Mouse (Mus musculus) CH12.LX (cell line): Measurements from ENCODE around the gene Fbxw10. TPM values are rescaled to one million over a fixed set of nuclear protein-coding genes. Genes with fewer than 3 reads are reported as not detected.

Source experiments
- DNase-seq: peaks from one replicate; pipeline ENCODE4 v3.0.0-alpha.2; 2013; ENCODE audit errors: extremely low read depth
- H3K27ac ChIP-seq: 2 replicates; pipeline ENCODE4 v1.5.1; 2012; ENCODE audit warnings: low read depth, mild to moderate bottlenecking, control low read depth, moderate library complexity; ENCODE audit not compliant: insufficient read depth
- H3K27me3 ChIP-seq: replicated peaks from 2 replicates; pipeline ENCODE3; 2012; ENCODE audit warnings: inconsistent platforms
- H3K36me3 ChIP-seq, 2 experiments: replicated peaks in 1 of 2; 2 replicates each; pipeline versions ENCODE3 to v1.6.1; 2012; ENCODE audit warnings: inconsistent platforms in 1 of 2, low read length in 1 of 2, mild to moderate bottlenecking in 1 of 2, mixed read lengths in 1 of 2, moderate library complexity in 1 of 2; ENCODE audit not compliant: control insufficient read depth in 1 of 2, insufficient read depth in 1 of 2
- H3K4me1 ChIP-seq, 2 experiments: 2 replicates each; pipeline ENCODE4 v1.6.1; 2012; ENCODE audit warnings: inconsistent platforms in 1 of 2, moderate library complexity in 1 of 2; ENCODE audit not compliant: insufficient read depth in 2 of 2, control insufficient read depth in 1 of 2
- H3K4me2 ChIP-seq: 2 replicates; pipeline ENCODE4 v1.6.1; 2012; ENCODE audit warnings: low read depth, mild to moderate bottlenecking, control low read depth; ENCODE audit not compliant: poor library complexity, insufficient read depth, severe bottlenecking
- H3K4me3 ChIP-seq, 3 experiments: fragments of 150-350 bp in 1 of 3; sonication (generic) in 1 of 3; replicated peaks in 1 of 3; 2 replicates each; pipeline versions ENCODE3 to v1.5.1; 2011 to 2012; ENCODE audit warnings: low read depth in 2 of 3, low read length in 2 of 3, mild to moderate bottlenecking in 2 of 3, moderate library complexity in 2 of 3, control low read depth in 1 of 3, improper control_type of control experiment in 1 of 3, inconsistent platforms in 1 of 3, mixed read lengths in 1 of 3; ENCODE audit not compliant: poor library complexity in 1 of 3
- H3K79me2 ChIP-seq: replicated peaks from 2 replicates; pipeline ENCODE4 v1.6.1; 2012; ENCODE audit warnings: mild to moderate bottlenecking, moderate library complexity; ENCODE audit not compliant: control insufficient read depth, poor library complexity, insufficient read depth, severe bottlenecking; ENCODE audit errors: extremely low read depth
- H3K9ac ChIP-seq: 2 replicates; pipeline ENCODE4 v1.6.1; 2012; ENCODE audit warnings: low read depth, mild to moderate bottlenecking, control low read depth, moderate library complexity; ENCODE audit not compliant: insufficient read depth
- H3K9me3 ChIP-seq: replicated peaks from 2 replicates; pipeline ENCODE3; 2012; ENCODE audit warnings: low read length, inconsistent platforms, mixed read lengths
- BHLHE40 ChIP-seq: IDR thresholded peaks from 2 replicates; pipeline ENCODE4 v1.6.1; 2011; ENCODE audit warnings: mild to moderate bottlenecking, low read depth, low read length, improper control_type of control experiment
- CHD1 ChIP-seq: IDR thresholded peaks from 2 replicates; pipeline ENCODE4 v1.6.1; 2012; ENCODE audit warnings: low read depth, low read length, improper control_type of control experiment, inconsistent platforms
- CHD2 ChIP-seq: IDR thresholded peaks from 2 replicates; pipeline ENCODE4 v1.6.1; 2011; ENCODE audit warnings: low read length, improper control_type of control experiment
- CTCF ChIP-seq, 2 experiments: IDR thresholded peaks in 1 of 2; conservative IDR thresholded peaks in 1 of 2; 2 replicates each; pipeline ENCODE4 v1.5.1; 2011 to 2012; ENCODE audit warnings: low read depth in 2 of 2, low read length in 2 of 2, improper control_type of control experiment in 1 of 2, inconsistent platforms in 1 of 2, mild to moderate bottlenecking in 1 of 2, moderate library complexity in 1 of 2
- EP300 ChIP-seq: IDR thresholded peaks from 2 replicates; pipeline ENCODE4 v1.6.1; 2011; ENCODE audit warnings: low read length, improper control_type of control experiment
- ETS1 ChIP-seq: conservative IDR thresholded peaks from 2 replicates; pipeline ENCODE4 v1.6.1; 2012; ENCODE audit warnings: low read depth, mild to moderate bottlenecking, inconsistent platforms, low read length, improper control_type of control experiment, moderate library complexity
- GABPA ChIP-seq: IDR thresholded peaks from 2 replicates; pipeline ENCODE4 v1.6.1; 2012; ENCODE audit warnings: low read depth, low read length, improper control_type of control experiment, inconsistent platforms; ENCODE audit not compliant: insufficient replicate concordance
- JUND ChIP-seq: conservative IDR thresholded peaks from 2 replicates; pipeline ENCODE4 v1.6.1; 2011; ENCODE audit warnings: low read depth, low read length, improper control_type of control experiment
- KAT2A ChIP-seq: IDR thresholded peaks from 2 replicates; pipeline ENCODE4 v1.6.1; 2012; ENCODE audit warnings: low read length, improper control_type of control experiment, inconsistent platforms; ENCODE audit not compliant: insufficient replicate concordance
- MAX ChIP-seq: IDR thresholded peaks from 2 replicates; pipeline ENCODE4 v1.6.1; 2011; ENCODE audit warnings: low read length, improper control_type of control experiment
- MEF2A ChIP-seq: IDR thresholded peaks from 2 replicates; pipeline ENCODE4 v1.6.1; 2014; ENCODE audit warnings: low read depth, mild to moderate bottlenecking, inconsistent platforms, low read length, improper control_type of control experiment, borderline replicate concordance
- MYC ChIP-seq: IDR thresholded peaks from 2 replicates; pipeline ENCODE4 v1.6.1; 2011; ENCODE audit warnings: low read depth, mild to moderate bottlenecking, improper control_type of control experiment, low read length
- RAD21 ChIP-seq: IDR thresholded peaks from 2 replicates; pipeline ENCODE4 v1.6.1; 2011; ENCODE audit warnings: low read depth, mild to moderate bottlenecking, low read length, improper control_type of control experiment, moderate library complexity
- SIN3A ChIP-seq: IDR thresholded peaks from 2 replicates; pipeline ENCODE4 v1.6.1; 2012; ENCODE audit warnings: low read length, improper control_type of control experiment, inconsistent platforms
- SMC3 ChIP-seq: IDR thresholded peaks from 2 replicates; pipeline ENCODE4 v1.6.1; 2011; ENCODE audit warnings: low read depth, low read length, improper control_type of control experiment
- TBP ChIP-seq: conservative IDR thresholded peaks from 2 replicates; pipeline ENCODE4 v1.6.1; 2011; ENCODE audit warnings: low read depth, low read length, improper control_type of control experiment
- TCF12 ChIP-seq: IDR thresholded peaks from 2 replicates; pipeline ENCODE4 v1.6.1; 2014; ENCODE audit warnings: low read depth, mild to moderate bottlenecking, inconsistent platforms, low read length, improper control_type of control experiment
- UBTF ChIP-seq: IDR thresholded peaks from 2 replicates; pipeline ENCODE4 v1.6.1; 2012; ENCODE audit warnings: low read depth, mild to moderate bottlenecking, inconsistent platforms, low read length, improper control_type of control experiment, moderate library complexity
- ZC3H11A ChIP-seq: IDR thresholded peaks from 2 replicates; pipeline ENCODE4 v1.6.1; 2012; ENCODE audit warnings: low read depth, mild to moderate bottlenecking, inconsistent platforms, low read length, improper control_type of control experiment
- dilution Hi-C: fragments of 300-500 bp; cut with MboI; formaldehyde crosslinking; loops from 2 replicates; pipeline ENCODE4 v1.14.3; 2020; ENCODE audit warnings: low sequenced_read_pairs; ENCODE audit not compliant: extremely low pct_unique_long_range_greater_than_20kb, extremely low pct_ligation_motif_present
- in situ Hi-C: fragments of 300-500 bp; cut with MboI; formaldehyde crosslinking; loops from 3 replicates; pipeline ENCODE4 v1.14.3; 2019; ENCODE audit warnings: low sequenced_read_pairs, low pct_ligation_motif_present, low pct_unique_long_range_greater_than_20kb, mixed read lengths
- polyA plus RNA-seq: library from polyadenylated mRNA; unstranded; fragments of >175 nt; gene quantifications from 2 replicates; pipeline ENCODE4 v1.2.1, GENCODE M21; 2012; ENCODE audit warnings: low read depth; ENCODE audit not compliant: insufficient read length
- total RNA-seq, 2 experiments: library from RNA; depleted of rRNA; stranded (reverse); fragments of 300-350 nt in 1 of 2; fragments of >200 nt in 1 of 2; gene quantifications; 2 replicates each; pipeline ENCODE4 v1.2.3; 2012 to 2014

Gene Fbxw10
- total and polyA plus RNA-seq, 3 experiments: 0.59 to 1.4 (median 0.78) TPM

DNA sequence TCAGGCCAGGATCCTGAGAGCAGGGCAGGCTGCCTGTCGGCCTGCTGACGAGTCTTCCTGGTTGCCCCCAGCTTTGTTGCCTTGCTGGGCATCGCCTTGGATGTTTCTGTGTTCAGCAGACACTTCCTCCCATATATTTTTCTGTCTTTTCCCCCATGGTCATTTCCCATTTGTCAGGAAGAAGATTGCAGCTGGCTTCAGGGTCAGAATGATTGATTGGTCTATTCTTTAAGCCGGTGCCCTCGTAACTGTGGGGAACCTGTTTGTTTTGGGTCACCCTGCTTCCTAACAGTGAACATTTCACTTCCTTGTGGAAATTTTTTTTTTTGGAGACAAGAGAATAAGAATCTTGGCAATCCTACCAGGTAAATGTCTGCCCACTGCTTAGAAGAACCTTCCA is 38.5 kb downstream of the Fbxw10 start:
- peaks cover 54 to 86% of the 10 kb centered on the region in 2 experiments for H3K36me3 ChIP-seq
- in situ Hi-C loops: no loop called here

DNA sequence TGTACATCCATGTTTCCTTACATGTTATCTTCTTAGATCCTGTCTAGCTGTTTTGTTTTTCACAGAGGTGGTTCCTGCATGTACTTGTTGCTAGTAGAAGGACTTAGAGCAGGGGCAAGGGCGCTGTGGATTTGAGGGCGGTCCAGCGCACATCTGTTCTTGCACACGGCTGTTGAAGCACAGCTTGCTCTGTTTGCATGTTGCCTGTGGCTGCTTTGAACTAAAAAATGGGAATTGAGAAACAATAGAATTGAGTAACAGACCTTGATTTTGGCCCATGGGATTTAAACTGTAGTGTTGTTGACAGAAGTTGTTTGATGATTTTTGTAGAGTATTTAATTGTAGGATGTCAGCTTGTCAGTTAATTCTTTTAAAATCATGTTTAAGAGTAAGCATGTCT is 43.9 kb downstream of the Fbxw10 start:
- no peaks in the 10 kb centered on the region for H3K9me3 ChIP-seq
- H3K4me1 ChIP-seq: peaks cover 0 to 6% of the 10 kb centered on the region in 2 experiments; a peak in 2 of 4 replicates
- H3K79me2 ChIP-seq: no peaks in the 10 kb centered on the region
- H3K27me3 ChIP-seq: no peaks in the 10 kb centered on the region
- DNase-seq: no peak
- no peak overlapping the region for H3K27ac ChIP-seq
- in situ Hi-C loops: no loop called here
- no peak overlapping the region for H3K4me3 ChIP-seq
- no peak overlapping the region for H3K4me2 ChIP-seq
- H3K9ac ChIP-seq: no peak overlapping the region
- dilution Hi-C loops: no loop called here
- TF ChIP-seq BHLHE40 (no peak), ETS1 (no peak), TCF12 (no peak), KAT2A (no peak), MAX (no peak), GABPA (no peak), UBTF (no peak), SMC3 (no peak), SIN3A (no peak), CHD1 (no peak), EP300 (no peak), TBP (no peak), CHD2 (no peak)
- peaks cover 64 to 96% of the 10 kb centered on the region in 2 experiments for H3K36me3 ChIP-seq

More for the DNA sequence above, 38.5 kb downstream of the Fbxw10 start:
- no peak overlapping the region for H3K9ac ChIP-seq
- H3K9me3 ChIP-seq: no peaks in the 10 kb centered on the region
- H3K4me2 ChIP-seq: no peak overlapping the region
- H3K4me1 ChIP-seq: peaks cover 0 to 21% of the 10 kb centered on the region in 2 experiments; a peak in 2 of 4 replicates
- DNase-seq: no peak
- no peak overlapping the region for H3K27ac ChIP-seq
- no peaks in the 10 kb centered on the region for H3K27me3 ChIP-seq
- H3K79me2 ChIP-seq: peaks cover 6% of the 10 kb centered on the region
- no peak overlapping the region for H3K4me3 ChIP-seq
- dilution Hi-C loops: no loop called here
- no peak for TF ChIP-seq CTCF (conservative IDR thresholded peaks at IDR 0.05 in 1 of 2, IDR thresholded peaks at IDR 0.05 in 1 of 2; ENCODE audit: low read depth in 2 of 2, low read length in 2 of 2)

DNA sequence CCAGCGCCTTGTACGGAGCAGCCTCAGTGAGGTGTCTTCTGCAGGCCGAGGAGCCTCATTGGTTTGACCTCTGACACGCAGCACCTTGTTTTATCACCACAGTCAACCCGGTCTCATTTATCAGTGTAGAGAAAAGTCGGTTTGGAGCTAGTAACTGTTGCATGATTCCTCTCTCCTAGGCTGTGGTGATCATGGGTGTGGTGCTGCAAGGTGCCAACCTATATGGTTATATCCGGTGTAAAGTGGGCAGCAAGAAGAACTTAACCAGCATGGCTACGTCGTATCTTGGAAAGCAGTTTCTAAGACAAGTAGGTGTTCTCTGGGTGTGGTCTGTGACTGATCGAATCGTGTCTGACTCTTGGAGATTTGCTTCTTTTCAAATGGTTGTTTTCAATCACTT is 44.9 kb downstream of the Fbxw10 start:
- TF ChIP-seq MYC (no peak), JUND (no peak), MEF2A (no peak), RAD21 (no peak), ZC3H11A (no peak), MAX (no peak)
- in situ Hi-C loops: no loop called here
- no peak for DNase-seq
- Histone ChIP-seq H3K4me1 (peaks cover 0 to 13% of the 10 kb centered on the region in 2 experiments; a peak in 2 of 4 replicates), H3K4me3 (no peak overlapping the region), H3K27ac (no peak overlapping the region), H3K27me3 (no peaks in the 10 kb centered on the region), H3K9ac (no peak overlapping the region), H3K9me3 (no peaks in the 10 kb centered on the region), H3K36me3 (peaks cover 62 to 96% of the 10 kb centered on the region in 2 experiments), H3K79me2 (no peaks in the 10 kb centered on the region), H3K4me2 (no peak overlapping the region)
- dilution Hi-C loops: no loop called here
